Mouse (Mus musculus) inflammation-experienced regulatory T-cells (primary cell): Measurements from ENCODE around the gene Hacd2. TPM values are rescaled to one million over a fixed set of nuclear protein-coding genes. Genes with fewer than 3 reads are reported as not detected.

ENCODE experiments used
- polyA plus RNA-seq, 2 experiments: library from polyadenylated mRNA; unstranded; fragments of 100-300 nt; shearing (Covaris generic); gene quantifications; one replicate each; pipeline ENCODE4 v1.2.1; 2017

Hacd2 gene
- polyA plus RNA-seq = 10 to 100 TPM; 32.6 to 36.7 TPM

GRCm38 (mm10) chr16:35022242-35023137 lies at the start of gene Hacd2:
Gene Hacd2 (plus strand): TSS chr16:35022428.

GRCm38 (mm10) chr16:35154641-35155390 lies 132.6 kb downstream of the Hacd2 start, which contains the start of gene Adcy5:
Gene Adcy5 (plus strand): TSS chr16:35154877.

Other genes with a start within 250 kb of the Hacd2 start
- gene Adcy5, start 132.4 kb downstream of the Hacd2 start, polyA plus RNA-seq = under 1 TPM; 0.04 to 0.81 TPM